Mouse (Mus musculus): ENCODE results near the gene F11.

Gene F11

DNA sequence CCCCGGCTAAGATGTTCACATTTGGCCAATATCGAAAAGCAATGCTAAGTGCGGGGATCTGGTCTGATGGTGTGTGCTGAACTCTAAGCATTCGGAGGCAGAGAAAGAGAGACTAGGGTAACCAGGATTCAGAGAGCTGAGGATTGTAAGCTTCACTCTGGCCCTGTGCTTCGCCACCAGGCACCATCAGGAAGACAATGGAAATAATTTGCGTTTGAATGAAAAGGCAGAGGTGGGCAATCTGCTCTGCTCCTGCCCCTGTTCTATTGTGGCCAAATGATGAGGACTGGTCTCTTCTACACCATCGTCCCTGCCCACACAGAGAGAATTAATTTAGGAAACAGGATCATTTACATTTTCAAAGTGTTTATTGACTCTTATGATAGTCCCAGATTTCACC, 15.5 kb downstream of the F11 start:
- no peak for DNase-seq (ENCODE audit: low spot score in 2 of 2)

DNA sequence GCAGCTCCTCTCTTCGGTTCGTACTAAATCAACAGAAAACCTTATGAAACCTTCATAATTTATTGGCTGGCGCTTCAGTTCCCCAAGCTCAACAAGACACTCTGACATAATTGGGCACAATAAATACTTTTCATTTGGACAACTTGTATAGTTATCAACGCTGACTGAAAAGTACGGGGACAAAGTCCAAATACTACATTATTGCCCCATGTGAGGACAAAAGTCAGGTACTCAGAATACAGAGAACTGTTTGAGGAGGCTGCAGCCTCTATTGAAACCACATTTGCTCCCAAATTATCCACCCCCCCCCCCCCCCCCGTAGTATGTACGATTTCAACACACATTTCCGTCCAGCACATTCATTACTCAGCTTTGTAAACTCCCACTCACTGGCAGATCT, 22.5 kb downstream of the F11 start:
- no peak for DNase-seq (ENCODE audit: low spot score in 2 of 2)

DNA sequence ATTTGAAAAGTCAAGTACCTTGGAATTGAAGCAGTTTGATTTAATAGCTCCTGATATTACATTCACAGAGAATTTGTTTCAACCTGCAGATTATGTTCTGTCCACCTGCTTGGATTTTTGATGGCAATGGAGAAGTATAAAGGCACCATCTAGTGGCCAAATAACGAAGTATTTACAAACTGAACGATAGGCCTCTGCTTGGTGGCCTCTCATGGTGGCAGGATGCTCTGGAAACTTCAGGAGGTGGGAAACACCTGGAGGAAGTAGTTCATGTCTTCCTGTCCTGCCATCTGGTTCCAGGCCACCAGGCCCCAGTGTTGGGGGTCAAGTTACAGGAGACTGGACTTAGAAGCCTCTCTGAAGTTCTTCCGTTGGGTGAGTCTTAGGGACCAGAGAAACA, 23.5 kb downstream of the F11 start:
- DNase-seq (ENCODE audit: low spot score in 2 of 2) = no peak

DNA sequence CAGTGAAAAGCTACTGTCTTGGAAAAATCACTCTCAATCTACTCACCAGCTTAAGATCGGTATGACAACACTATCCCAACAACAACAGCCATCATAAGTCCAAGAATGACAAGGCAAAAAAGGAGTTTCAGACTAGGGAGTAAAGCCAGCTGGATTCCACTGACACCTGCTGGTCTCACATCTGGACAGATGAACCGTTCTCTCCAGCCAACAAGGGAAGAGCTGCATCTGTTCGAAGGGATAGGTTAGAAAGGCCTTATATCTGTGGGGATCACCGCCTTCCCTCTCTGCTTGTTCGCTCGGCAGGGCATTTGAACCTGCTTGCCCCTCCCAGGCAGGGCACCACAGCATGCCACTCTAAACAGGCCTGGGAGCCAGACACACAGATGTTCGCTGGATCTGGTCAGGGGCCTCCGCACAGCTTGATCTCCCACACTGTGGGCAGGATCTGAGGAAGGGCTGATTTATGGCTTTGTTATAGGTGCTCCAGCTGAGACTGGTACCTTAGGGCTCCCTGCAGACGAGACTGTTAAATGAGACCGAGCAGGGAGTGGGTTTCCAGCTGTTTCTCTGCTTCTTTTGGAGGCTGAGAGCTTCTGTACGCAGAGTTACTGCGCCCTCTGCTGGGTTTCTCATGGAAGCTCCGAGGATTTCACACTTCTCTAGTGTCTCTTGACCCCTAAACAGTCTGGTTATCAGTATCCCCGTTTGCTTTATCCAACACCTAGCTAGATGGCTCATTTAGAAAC, 25.5 kb downstream of the F11 start:
- DNase-seq (ENCODE audit: low spot score in 2 of 2) = peak in 1 of 2 experiments; percentile 19

DNA sequence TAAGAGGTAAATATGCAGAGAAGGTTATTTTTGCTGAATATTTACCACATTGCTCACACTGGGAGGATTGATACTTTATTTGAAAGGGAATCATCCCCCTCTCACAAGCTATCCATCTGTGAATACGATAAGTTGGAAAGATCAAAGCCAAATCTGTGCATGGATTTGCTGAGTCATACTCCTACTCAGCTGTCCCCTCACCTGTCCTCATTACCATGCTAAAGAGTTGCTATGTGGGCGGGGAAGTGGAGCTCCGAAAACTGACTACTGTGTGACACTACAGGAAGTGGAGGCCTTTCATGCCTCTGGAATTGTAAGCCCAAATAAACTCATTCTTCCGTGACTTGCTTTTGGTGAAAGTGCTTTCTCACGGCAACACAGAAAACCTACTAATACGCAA, 26.6 kb downstream of the F11 start:
- DNase-seq (ENCODE audit: low spot score in 2 of 2) = no peak

DNA sequence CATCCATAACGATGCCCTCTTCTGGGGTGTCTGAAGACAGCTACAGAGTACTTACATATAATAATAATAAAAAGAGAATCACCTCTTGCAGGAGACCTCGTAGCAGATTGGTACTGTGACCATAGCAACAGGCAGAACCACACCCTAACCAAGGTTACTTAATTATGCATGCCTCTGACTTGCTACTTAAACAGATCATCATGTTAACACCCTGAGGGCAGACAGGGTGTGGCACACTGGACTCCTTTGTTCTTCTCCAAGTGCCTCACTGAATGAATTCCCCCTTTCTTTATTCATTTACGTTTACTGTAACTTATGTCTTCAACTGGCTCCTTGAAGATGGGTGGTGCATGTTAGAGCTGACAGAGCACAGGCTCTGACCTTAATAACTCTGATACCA, 28.6 kb downstream of the F11 start:
- no peak for DNase-seq (ENCODE audit: low spot score in 2 of 2)

DNA sequence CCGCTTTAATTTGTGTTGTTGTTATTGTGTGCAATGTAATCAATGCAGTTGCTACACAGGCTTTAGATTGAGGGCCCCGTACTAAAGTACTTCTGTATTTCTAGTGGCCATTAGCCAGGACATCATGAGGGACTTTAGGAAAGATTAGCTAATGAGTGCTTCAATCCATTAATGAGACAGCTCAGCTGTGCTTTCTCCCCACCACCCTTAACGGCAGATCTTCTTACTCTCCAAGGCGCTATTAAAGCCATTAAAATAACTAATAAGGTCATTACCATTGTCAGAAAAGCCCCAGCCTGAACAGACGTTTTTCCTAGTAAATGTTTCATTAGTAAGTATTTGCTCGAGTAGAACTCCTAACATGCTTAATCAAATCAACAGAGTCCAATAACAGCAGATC, 59.4 kb downstream of the F11 start:
- no peak for DNase-seq (ENCODE audit: low spot score in 2 of 2)

DNA sequence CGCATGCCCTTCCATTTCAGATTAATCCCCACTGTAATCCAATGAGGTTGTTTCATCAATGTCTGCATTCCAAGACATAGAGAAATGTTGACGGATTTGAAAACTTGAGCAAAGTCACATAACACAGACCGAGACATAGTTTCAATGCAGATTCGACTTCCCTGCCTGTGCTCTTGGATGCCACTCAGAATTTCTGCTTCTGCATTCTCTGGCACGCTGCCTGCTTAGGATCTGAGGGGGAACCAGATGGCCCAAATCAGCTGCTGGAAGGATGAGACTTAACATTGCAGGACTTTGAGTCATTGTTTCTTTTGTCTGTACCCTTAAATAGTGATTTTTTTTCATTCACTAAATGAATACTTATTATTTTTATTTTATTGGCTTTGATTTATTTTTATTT, 60.2 kb downstream of the F11 start:
- DNase-seq (ENCODE audit: low spot score in 2 of 2) = no peak

DNA sequence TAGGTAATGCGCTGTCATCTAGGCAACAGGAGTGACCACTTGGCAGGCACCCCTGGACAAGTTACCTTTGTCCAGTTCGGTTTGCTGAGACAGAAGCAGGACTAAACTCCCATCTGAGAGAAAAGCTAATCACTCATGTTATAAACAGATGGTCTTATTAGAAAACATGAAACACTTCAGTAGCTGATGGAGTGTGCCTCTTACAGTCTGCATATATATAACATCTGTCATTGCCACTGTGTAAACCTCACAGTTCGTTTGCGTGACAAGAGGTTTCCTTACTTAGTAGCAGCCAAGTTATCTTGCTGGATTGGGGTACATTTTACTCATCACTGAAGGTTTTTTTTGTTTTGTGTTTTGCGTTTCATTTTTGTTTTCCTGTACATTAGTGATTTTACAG, 64.5 kb downstream of the F11 start:
- no peak for DNase-seq (ENCODE audit: low spot score in 2 of 2)

DNA sequence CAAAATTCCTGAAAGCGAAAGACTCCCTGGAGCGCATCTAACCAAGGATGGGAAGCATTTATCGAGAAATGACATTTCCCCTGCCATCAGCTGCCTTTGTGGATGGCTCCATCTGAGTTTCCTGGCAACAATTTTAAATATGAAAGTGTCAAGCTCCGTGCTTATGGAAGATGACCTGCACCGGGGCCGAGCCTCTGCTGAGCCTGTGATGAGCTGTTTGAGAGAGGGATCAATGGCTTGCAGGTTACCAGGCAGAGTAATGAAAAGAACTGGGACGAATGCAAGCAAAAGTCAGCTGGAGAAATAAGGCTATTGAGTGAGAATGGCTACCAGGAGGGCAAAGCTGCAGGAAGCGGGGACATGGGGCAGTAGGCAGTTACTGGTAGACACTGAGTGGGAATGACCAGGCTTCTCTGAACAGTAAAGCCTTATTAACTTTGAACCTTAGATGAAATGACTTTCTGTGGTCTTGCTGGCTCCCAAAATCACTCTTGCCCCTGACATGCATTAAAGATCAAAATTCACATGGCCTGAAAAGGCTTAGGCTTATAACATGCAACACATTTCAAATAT, 65.8 kb downstream of the F11 start:
- no peak for DNase-seq (ENCODE audit: low spot score in 2 of 2)
